Mouse (Mus musculus): Measurements from ENCODE around the gene Cd59b. TPM values are rescaled to one million over a fixed set of nuclear protein-coding genes. Genes with fewer than 3 reads are reported as not detected.
A peak's percentile ranks its signal among the peaks of the same experiment; 100 is the strongest.

Cd59b gene
- polyA plus RNA-seq, 1 experiment, result not detected

GRCm38 (mm10) chr2:104122505-104123378 lies 53.1 kb downstream of the Cd59b start, which contains the start of gene A930018P22Rik:
A930018P22Rik (plus strand) TSS chr2:104122769.
- Histone ChIP-seq H3K36me3 (ENCODE audit: control insufficient read depth, insufficient read depth) (no peaks in the 10 kb centered on the region), H3K4me2 (ENCODE audit: low read depth) (peak within 1 kb of the TSS; percentile 78), H3ac (ENCODE audit: control insufficient read depth, insufficient read length) (no peak within 1 kb of the TSS), H3K27me3 (ENCODE audit: control insufficient read depth, insufficient read depth, insufficient read length) (no peaks in the 10 kb centered on the region), H3K4me3 (peak within 1 kb of the TSS; percentile 18), H3K79me2 (ENCODE audit: control insufficient read depth, insufficient read depth) (no peaks in the 10 kb centered on the region)
- TF ChIP-seq SRF (IDR thresholded peaks at IDR 0.05; ENCODE audit: control insufficient read depth, insufficient read length, low read depth) (peak; percentile 58), POLR2AphosphoS2 (IDR thresholded peaks at IDR 0.05; ENCODE audit: insufficient read length, low read depth) (peak; percentile 66), CEBPB (IDR thresholded peaks at IDR 0.05; ENCODE audit: insufficient read depth, poor library complexity, severe bottlenecking) (no peak), MYOG (IDR thresholded peaks at IDR 0.05; ENCODE audit: control insufficient read depth in 1 of 3, insufficient read depth in 1 of 3, insufficient read length in 2 of 3, low read depth in 2 of 3) (peak; percentile 55 to 89 (median 82)), POLR2A (IDR thresholded peaks at IDR 0.05; ENCODE audit: insufficient read length, low read depth) (peak; percentile 68), MYOD1 (IDR thresholded peaks at IDR 0.05; ENCODE audit: control insufficient read depth in 1 of 3, insufficient read length in 2 of 3, low read depth in 2 of 3) (peak; percentile 85 to 89 (median 85)), E2F4 (IDR thresholded peaks at IDR 0.05; ENCODE audit: insufficient read depth) (no peak)

DNA sequence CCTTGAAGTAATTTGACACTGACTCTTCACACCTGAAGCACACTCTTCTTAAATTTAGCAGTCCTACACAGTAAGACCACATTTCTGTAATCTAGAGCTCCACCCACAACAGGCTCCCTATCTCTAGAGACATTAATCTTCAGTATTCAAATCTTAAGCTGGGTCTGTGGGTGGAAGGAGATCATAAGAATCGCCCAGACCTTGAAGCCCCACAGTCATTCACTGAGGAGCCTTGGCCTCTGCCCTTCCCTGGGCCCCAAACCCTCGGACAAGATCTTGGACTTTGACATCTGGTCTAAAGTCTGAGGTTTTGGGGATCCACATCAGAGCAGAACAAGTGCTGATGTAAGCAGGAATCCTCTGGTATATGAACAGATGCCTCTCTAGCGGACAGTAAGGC lies 53.9 kb downstream of the Cd59b start:
- H3K4me2 ChIP-seq (ENCODE audit: low read depth), result peak overlapping the region; percentile 78
- no peaks in the 10 kb centered on the region for H3K27me3 ChIP-seq (ENCODE audit: control insufficient read depth, insufficient read depth, insufficient read length)
- TF ChIP-seq MYOG (IDR thresholded peaks at IDR 0.05; ENCODE audit: control insufficient read depth in 1 of 3, insufficient read depth in 1 of 3, insufficient read length in 2 of 3, low read depth in 2 of 3) (no peak), REST (IDR thresholded peaks at IDR 0.05; ENCODE audit: insufficient read depth, insufficient read length) (no peak), POLR2A (IDR thresholded peaks at IDR 0.05; ENCODE audit: insufficient read length, low read depth) (no peak)
- H3ac ChIP-seq (ENCODE audit: control insufficient read depth, insufficient read length), result no peak overlapping the region
- H3K79me2 ChIP-seq (ENCODE audit: control insufficient read depth, insufficient read depth), result no peaks in the 10 kb centered on the region
- H3K36me3 ChIP-seq (ENCODE audit: control insufficient read depth, insufficient read depth), result no peaks in the 10 kb centered on the region
- H3K4me3 ChIP-seq, result peak overlapping the region; percentile 18

- Histone ChIP-seq H3K36me3 (ENCODE audit: control insufficient read depth, insufficient read depth) (no peaks in the 10 kb centered on the region), H3ac (ENCODE audit: control insufficient read depth, insufficient read length) (no peak overlapping the region), H3K79me2 (ENCODE audit: control insufficient read depth, insufficient read depth) (no peaks in the 10 kb centered on the region), H3K27me3 (ENCODE audit: control insufficient read depth, insufficient read depth, insufficient read length) (no peaks in the 10 kb centered on the region), H3K4me3 (no peak overlapping the region), H3K4me2 (ENCODE audit: low read depth) (no peak overlapping the region)
- no peak for TF ChIP-seq MYOD1 (IDR thresholded peaks at IDR 0.05; ENCODE audit: control insufficient read depth in 1 of 3, insufficient read length in 2 of 3, low read depth in 2 of 3)
- TF ChIP-seq E2F4 (IDR thresholded peaks at IDR 0.05; ENCODE audit: insufficient read depth), result no peak
- TF ChIP-seq POLR2AphosphoS2 (IDR thresholded peaks at IDR 0.05; ENCODE audit: insufficient read length, low read depth), result no peak
These were observed 54.4 kb downstream of the Cd59b start for GRCm38 (mm10) chr2:104124071-104124470.

GRCm38 (mm10) chr2:104128803-104129531 lies 59.3 kb downstream of the Cd59b start:
- Histone ChIP-seq H3K36me3 (ENCODE audit: control insufficient read depth, insufficient read depth) (no peaks in the 10 kb centered on the region), H3K79me2 (ENCODE audit: control insufficient read depth, insufficient read depth) (no peaks in the 10 kb centered on the region), H3K4me3 (no peak overlapping the region), H3K4me2 (ENCODE audit: low read depth) (no peak overlapping the region), H3ac (ENCODE audit: control insufficient read depth, insufficient read length) (no peak overlapping the region), H3K27me3 (ENCODE audit: control insufficient read depth, insufficient read depth, insufficient read length) (no peaks in the 10 kb centered on the region)
- no peak for TF ChIP-seq MYOD1 (IDR thresholded peaks at IDR 0.05; ENCODE audit: control insufficient read depth in 1 of 3, insufficient read length in 2 of 3, low read depth in 2 of 3)
- TF ChIP-seq USF1 (IDR thresholded peaks at IDR 0.05; ENCODE audit: low read depth), result no peak
- no peak for TF ChIP-seq TCF12 (IDR thresholded peaks at IDR 0.05; ENCODE audit: insufficient read depth, poor library complexity, severe bottlenecking)
- TF ChIP-seq TCF3 (IDR thresholded peaks at IDR 0.05; ENCODE audit: insufficient read length, low read depth), result no peak
- TF ChIP-seq POLR2AphosphoS2 (IDR thresholded peaks at IDR 0.05; ENCODE audit: insufficient read length, low read depth), result no peak
- TF ChIP-seq CEBPB (IDR thresholded peaks at IDR 0.05; ENCODE audit: insufficient read depth, poor library complexity, severe bottlenecking), result no peak
- no peak for TF ChIP-seq E2F4 (IDR thresholded peaks at IDR 0.05; ENCODE audit: insufficient read depth)
- TF ChIP-seq MAX (IDR thresholded peaks at IDR 0.05; ENCODE audit: low read depth), result no peak
- TF ChIP-seq REST (IDR thresholded peaks at IDR 0.05; ENCODE audit: insufficient read depth, insufficient read length), result no peak
- no peak for TF ChIP-seq MYOG (IDR thresholded peaks at IDR 0.05; ENCODE audit: control insufficient read depth in 1 of 3, insufficient read depth in 1 of 3, insufficient read length in 2 of 3, low read depth in 2 of 3)
- no peak for TF ChIP-seq SRF (IDR thresholded peaks at IDR 0.05; ENCODE audit: control insufficient read depth, insufficient read length, low read depth)
- no peak for TF ChIP-seq POLR2A (IDR thresholded peaks at IDR 0.05; ENCODE audit: insufficient read length, low read depth)

GRCm38 (mm10) chr2:104130165-104130564 lies 60.5 kb downstream of the Cd59b start:
- Histone ChIP-seq H3K4me3 (no peak overlapping the region), H3K27me3 (ENCODE audit: control insufficient read depth, insufficient read depth, insufficient read length) (no peaks in the 10 kb centered on the region), H3K79me2 (ENCODE audit: control insufficient read depth, insufficient read depth) (no peaks in the 10 kb centered on the region), H3K4me2 (ENCODE audit: low read depth) (peak overlapping the region; percentile 14), H3K36me3 (ENCODE audit: control insufficient read depth, insufficient read depth) (no peaks in the 10 kb centered on the region), H3ac (ENCODE audit: control insufficient read depth, insufficient read length) (no peak overlapping the region)
- no peak for TF ChIP-seq USF1 (IDR thresholded peaks at IDR 0.05; ENCODE audit: low read depth)
- TF ChIP-seq POLR2AphosphoS2 (IDR thresholded peaks at IDR 0.05; ENCODE audit: insufficient read length, low read depth), result no peak
- TF ChIP-seq SRF (IDR thresholded peaks at IDR 0.05; ENCODE audit: control insufficient read depth, insufficient read length, low read depth), result no peak
- peak; percentile 26 for TF ChIP-seq TCF3 (IDR thresholded peaks at IDR 0.05; ENCODE audit: insufficient read length, low read depth)
- TF ChIP-seq MAX (IDR thresholded peaks at IDR 0.05; ENCODE audit: low read depth), result no peak
- peak; percentile 16 to 85 (median 60) for TF ChIP-seq MYOG (IDR thresholded peaks at IDR 0.05; ENCODE audit: control insufficient read depth in 1 of 3, insufficient read depth in 1 of 3, insufficient read length in 2 of 3, low read depth in 2 of 3)
- no peak for TF ChIP-seq E2F4 (IDR thresholded peaks at IDR 0.05; ENCODE audit: insufficient read depth)
- TF ChIP-seq CEBPB (IDR thresholded peaks at IDR 0.05; ENCODE audit: insufficient read depth, poor library complexity, severe bottlenecking), result no peak
- TF ChIP-seq REST (IDR thresholded peaks at IDR 0.05; ENCODE audit: insufficient read depth, insufficient read length), result no peak
- peak in 2 of 3 experiments; percentile 51 to 57 for TF ChIP-seq MYOD1 (IDR thresholded peaks at IDR 0.05; ENCODE audit: control insufficient read depth in 1 of 3, insufficient read length in 2 of 3, low read depth in 2 of 3)
- TF ChIP-seq POLR2A (IDR thresholded peaks at IDR 0.05; ENCODE audit: insufficient read length, low read depth), result no peak
- no peak for TF ChIP-seq TCF12 (IDR thresholded peaks at IDR 0.05; ENCODE audit: insufficient read depth, poor library complexity, severe bottlenecking)

Measured in myocyte (in vitro differentiated cells).